Mouse (Mus musculus) left cerebral cortex, postnatal 10 days (tissue): ENCODE measurements at regions not wholly inside any gene's neighbourhood (a gene's known extent, or its start where the extent isn't known, plus 50 kb on each side); places are given as distances from the start of the nearest gene placed in this dataset.
A peak's percentile ranks its signal among the peaks of the same experiment; 100 is the strongest.

ENCODE experiments used
- DNase-seq, 2 experiments: peaks; one replicate each; pipeline ENCODE4 v3.0.0; 2021 to 2022; ENCODE audit warnings: low spot score in 2 of 2, mixed read lengths in 1 of 2; ENCODE audit errors: extremely low spot score in 1 of 2
- intact Hi-C: fragments of 180-260 bp; cut with DNase I; formaldehyde crosslinking; loops from one replicate; pipeline ENCODE4 v1.15.1; 2025

GRCm38 (mm10) chr12:98337644-98338043 lies 69.2 kb downstream of the Gpr65 start:
- intact Hi-C loops: no loop called here

GRCm38 (mm10) chr12:98339536-98339935 lies 71.1 kb downstream of the Gpr65 start:
- DNase-seq: peak in 1 of 2 experiments; percentile 33
- intact Hi-C loops: no loop called here

More at GRCm38 (mm10) chr12:98337644-98338043, 69.2 kb downstream of the Gpr65 start:
- DNase-seq: no peak

DNA sequence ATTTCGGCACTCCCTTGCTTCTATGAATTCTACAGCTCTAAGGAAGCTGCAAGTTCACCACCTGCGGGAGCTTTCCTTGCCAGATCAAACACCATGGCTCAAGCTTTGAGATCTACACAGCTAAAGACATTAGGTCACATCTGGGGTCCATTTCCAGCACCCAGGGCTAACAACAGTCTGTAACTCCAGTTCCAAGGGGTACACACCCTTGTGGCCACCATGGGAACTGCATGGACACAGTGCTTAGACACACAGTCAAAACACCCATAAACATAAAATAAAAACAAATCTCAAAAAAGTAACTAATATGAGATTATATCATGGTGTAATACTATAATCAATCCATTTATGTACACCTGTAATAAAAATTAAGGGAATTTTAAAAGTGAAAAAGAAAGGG lies 73.7 kb downstream of the Gpr65 start:
- intact Hi-C loops: no loop called here
- no peak for DNase-seq

DNA sequence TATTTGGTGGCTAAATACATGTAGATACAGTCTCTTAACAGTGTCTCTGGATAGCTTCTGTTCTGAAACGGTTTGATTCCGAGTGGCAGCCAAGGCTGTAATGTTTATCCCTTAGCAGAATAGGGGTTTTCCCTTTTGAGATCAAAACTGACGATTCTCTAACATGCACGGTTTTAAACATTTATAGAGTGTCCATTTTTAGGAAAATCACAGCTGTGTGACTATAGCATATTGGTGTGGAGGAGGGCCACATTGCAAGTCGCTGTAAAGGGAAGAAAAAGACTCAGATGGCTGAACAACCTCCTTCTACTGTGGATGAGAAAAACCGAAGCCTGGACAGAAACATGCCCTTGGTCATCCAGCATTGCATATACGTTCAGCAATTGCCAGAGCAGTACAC lies 75.2 kb downstream of the Gpr65 start:
- intact Hi-C loops: no loop called here

GRCm38 (mm10) chr12:98347056-98347455 lies 78.6 kb downstream of the Gpr65 start:
- intact Hi-C loops: no loop called here

More for the DNA sequence above, 75.2 kb downstream of the Gpr65 start:
- DNase-seq: peak in 1 of 2 experiments; percentile 34

DNA sequence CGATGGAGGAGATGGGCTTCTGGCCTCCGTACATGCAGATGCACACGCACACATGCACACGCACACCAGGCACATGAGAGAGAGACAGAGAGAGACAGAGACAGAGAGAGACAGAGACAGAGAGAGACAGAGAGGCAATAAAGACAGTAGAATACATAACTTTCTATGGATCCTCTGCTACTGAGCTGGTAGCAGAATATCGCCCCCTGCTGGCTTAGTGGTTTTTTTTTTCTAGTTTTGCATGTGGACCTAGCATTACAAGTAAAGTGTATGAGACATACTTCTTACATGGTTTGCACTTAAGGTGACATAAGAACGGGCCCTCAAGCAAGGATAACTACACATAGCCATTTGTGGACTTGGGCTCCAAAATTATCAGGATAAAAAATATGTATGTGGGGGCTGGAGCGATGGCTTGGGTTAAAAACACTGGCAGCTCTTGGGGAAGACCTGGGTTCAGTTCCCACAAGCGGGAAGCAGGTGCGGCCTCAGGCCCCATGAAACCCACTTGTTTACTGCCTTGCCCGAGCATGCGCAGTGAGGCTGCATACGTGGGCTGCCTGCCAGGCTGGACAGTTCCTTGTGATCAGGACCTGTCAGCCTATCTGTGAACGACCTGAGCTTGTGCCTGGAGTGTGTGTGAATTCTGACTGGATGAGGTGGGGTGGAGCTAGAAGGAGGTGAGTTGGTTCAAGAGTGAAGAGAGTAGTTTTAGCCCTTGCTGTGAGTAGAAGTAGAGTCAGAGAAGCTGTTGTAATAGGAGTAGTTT lies 79.3 kb downstream of the Gpr65 start:
- peak; percentile 30 to 39 for DNase-seq
- intact Hi-C loops: no loop called here

More at GRCm38 (mm10) chr12:98347056-98347455, 78.6 kb downstream of the Gpr65 start:
- DNase-seq: no peak

DNA sequence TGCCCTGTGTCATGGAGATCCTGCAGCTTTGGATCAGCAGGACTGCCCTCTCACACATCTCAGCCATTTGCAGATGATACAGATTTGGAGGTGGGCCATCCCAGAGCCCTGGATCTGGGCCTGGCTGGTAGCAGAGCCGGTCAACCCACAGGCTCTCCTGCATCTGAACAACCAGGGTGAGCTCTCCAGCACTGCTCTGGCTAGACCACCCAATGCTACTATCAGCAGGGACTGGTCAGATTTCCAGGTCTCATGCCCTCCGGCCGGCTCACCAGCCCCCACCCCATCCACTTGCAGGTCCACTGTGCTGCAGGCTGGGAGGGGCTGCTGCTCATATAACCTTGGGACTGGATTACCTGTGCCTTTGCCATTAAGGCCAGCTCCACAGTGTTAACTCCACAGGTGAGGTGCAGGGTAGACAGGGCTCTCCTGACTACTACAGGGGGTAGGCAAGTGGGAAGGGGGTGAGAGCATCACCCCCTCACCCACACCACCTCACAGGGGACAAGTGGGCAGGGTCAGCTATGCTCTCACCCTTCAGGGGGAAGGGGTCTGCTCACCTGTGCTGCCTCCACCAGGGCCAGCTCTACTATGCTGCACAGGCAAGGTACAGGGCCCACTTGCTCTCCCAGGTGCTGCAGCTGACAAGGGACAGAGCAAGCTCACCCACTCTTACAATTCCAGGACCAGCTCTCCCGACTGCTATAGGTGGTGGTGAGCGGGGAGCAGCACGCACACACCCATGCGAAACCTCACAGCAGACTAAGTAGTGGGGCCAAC lies 81.6 kb downstream of the Gpr65 start:
- no peak for DNase-seq
- intact Hi-C loops: no loop called here

DNA sequence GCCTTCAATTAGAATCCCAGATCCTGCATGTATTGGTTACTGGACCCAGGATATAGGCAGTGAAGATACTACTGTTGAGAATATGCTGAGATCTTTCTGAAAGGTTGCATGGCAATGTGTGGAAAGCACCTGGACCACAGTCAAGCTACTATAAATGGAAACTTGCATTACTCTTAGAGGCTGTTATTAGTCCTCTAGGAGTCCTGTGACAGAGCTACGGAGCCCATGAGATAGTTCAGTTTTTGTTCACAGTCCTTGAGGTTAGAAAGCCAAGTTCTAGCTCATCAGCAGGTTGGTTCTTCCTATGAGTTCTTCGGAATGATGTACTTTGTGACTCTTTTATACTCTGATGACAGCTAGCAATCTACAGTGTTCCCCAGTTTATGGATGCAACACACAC lies 84.0 kb downstream of the Gpr65 start:
- intact Hi-C loops: no loop called here
- no peak for DNase-seq

DNA sequence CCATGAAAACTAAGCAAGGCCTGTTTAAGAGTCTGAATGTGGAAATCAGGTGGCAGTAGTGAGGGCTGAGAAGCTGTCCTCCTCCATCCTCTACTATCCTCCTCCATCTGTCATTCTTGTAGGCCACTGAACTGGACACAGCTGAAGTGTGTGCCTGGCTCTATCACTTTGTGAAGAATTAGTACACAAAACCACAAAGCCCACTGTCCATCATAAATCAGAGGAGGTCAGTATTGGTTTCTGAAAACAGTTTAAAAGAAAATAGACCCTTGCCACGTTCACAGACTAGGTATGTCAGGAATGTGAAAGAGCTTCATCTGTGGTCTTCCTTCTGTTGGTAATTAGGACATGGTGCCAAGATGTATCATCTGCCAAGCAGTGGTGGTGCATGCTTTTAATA lies 86.1 kb downstream of the Gpr65 start:
- DNase-seq: no peak
- intact Hi-C loops: no loop called here

DNA sequence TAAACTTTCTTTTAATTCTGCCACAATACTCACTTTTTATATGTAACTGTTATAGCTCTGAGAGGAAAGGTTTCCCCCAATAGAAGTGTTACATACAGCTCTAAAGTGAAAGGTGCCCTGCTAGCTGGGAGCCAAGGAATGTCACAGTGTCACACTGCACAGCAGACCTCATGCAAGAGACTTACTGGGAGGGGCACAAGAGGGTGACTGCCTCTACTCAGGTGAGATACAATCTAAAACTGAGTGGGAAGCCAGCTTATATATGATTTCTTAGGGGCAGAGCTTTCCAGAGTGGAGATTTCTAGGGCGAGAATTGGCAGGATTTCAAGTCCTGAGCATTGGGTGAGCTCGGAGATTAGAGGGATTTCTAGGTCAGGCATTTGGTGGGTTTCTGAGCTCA lies 99.1 kb downstream of the Gpr65 start:
- intact Hi-C loops: no loop called here
- DNase-seq: no peak

- intact Hi-C loops: no loop called here
- DNase-seq: no peak
These were observed 102.3 kb downstream of the Gpr65 start for GRCm38 (mm10) chr12:98370771-98371170.

DNA sequence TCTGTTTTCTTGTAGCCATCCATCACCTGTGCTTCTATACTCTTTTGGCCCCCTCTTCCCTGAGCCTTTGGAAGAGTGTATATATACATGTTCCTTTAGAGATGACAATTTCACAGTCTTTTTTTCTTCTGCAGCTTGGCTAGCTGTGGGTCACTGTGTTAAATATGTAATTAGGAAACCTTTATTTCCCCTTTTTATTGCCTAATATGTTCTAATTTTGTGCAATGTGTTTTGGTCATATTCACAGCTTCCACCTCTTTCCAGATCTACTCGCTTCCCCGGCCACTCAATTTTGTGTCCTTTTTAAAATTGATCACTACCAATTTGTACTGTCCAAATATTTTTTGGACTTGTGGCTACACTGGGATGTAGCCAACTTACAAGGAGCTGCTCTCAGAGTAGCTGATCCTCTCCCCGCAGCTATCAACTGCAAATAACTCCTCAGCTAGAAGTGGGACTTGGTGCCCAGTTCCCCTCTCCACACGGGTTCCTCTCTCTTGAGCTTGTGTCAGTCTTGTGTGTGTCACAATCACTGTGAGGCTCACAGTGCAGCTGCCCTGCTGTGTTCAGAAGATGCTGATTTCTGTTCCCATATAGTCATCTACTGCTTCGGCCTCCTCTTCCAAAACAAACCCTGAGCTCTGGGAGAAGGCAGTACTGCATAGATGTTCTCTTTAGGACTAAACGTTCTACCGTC lies 106.9 kb downstream of the Gpr65 start:
- DNase-seq: no peak
- intact Hi-C loops: no loop called here
